Mouse (Mus musculus) gastrocnemius, postnatal 4 days (tissue): ENCODE measurements around the gene Bmpr1a. TPM values are rescaled to one million over a fixed set of nuclear protein-coding genes. Genes with fewer than 3 reads are reported as not detected.
"Not testable (repeated sequence)": the region's sequence is repeated elsewhere in the genome, so short reads cannot be mapped to it uniquely, and the experiment has no call there.

ENCODE experiments used
- DNase-seq, 2 experiments: peaks; one replicate each; pipeline ENCODE4 v3.0.0; 2021 to 2022; ENCODE audit warnings: low spot score in 2 of 2, mixed read lengths in 2 of 2
- total RNA-seq, 2 experiments: library from RNA; stranded (reverse); gene quantifications; 2 replicates each; pipeline ENCODE4 v1.2.3; 2021

Gene Bmpr1a
- total RNA-seq, 2 experiments from 2014 or later: 99.6 to 112 TPM

- no peak for DNase-seq
Observed at GRCm38 (mm10) chr14:34398901-34399300, 104.2 kb downstream of the Bmpr1a start.

- peak in 1 of 2 experiments; percentile 33 for DNase-seq
Observed at GRCm38 (mm10) chr14:34397871-34398270, 105.3 kb downstream of the Bmpr1a start.

- no peak for DNase-seq
Observed at GRCm38 (mm10) chr14:34393295-34393694, 109.8 kb downstream of the Bmpr1a start.

GRCm38 (mm10) chr14:34382921-34383704, 120.0 kb downstream of the Bmpr1a start:
- DNase-seq: no peak

- DNase-seq: no peak
Observed at GRCm38 (mm10) chr14:34378560-34379331, 124.4 kb downstream of the Bmpr1a start.

- DNase-seq: no peak
Observed at GRCm38 (mm10) chr14:34377121-34377520, 126.0 kb downstream of the Bmpr1a start.

GRCm38 (mm10) chr14:34375941-34376340, 127.2 kb downstream of the Bmpr1a start:
- DNase-seq: no peak

GRCm38 (mm10) chr14:34375415-34375904, 127.7 kb downstream of the Bmpr1a start, which contains the start of gene Mmrn2:
TSS of gene Mmrn2 (plus strand) at chr14:34375465.
- no peak for DNase-seq

GRCm38 (mm10) chr14:34374577-34374976, 128.6 kb downstream of the Bmpr1a start, which contains the start of gene Sncg:
TSS of gene Sncg (minus strand) at chr14:34374789.
- no peak for DNase-seq

GRCm38 (mm10) chr14:34373581-34373980, 129.6 kb downstream of the Bmpr1a start:
- DNase-seq: no peak

- peak; percentile 54 to 60 for DNase-seq
Observed at GRCm38 (mm10) chr14:34372646-34373045, 130.5 kb downstream of the Bmpr1a start.

GRCm38 (mm10) chr14:34371763-34372162, 131.4 kb downstream of the Bmpr1a start:
- DNase-seq: no peak

GRCm38 (mm10) chr14:34370921-34371320, 132.2 kb downstream of the Bmpr1a start:
- DNase-seq: no peak

GRCm38 (mm10) chr14:34370203-34370602, 132.9 kb downstream of the Bmpr1a start:
- no peak for DNase-seq

- no peak for DNase-seq
Observed at GRCm38 (mm10) chr14:34365147-34365507, 138.0 kb downstream of the Bmpr1a start.

- DNase-seq: not testable (repeated sequence)
Observed at GRCm38 (mm10) chr14:34364254-34365146, 138.6 kb downstream of the Bmpr1a start.

- peak; percentile 54 to 70 for DNase-seq
Observed at GRCm38 (mm10) chr14:34363490-34364253, 139.5 kb downstream of the Bmpr1a start.

- DNase-seq: peak in 1 of 2 experiments; percentile 46
Observed at GRCm38 (mm10) chr14:34362726-34363445, 140.3 kb downstream of the Bmpr1a start.

- DNase-seq: no peak
Observed at GRCm38 (mm10) chr14:34362135-34362534, 141.0 kb downstream of the Bmpr1a start.
